Mouse (Mus musculus) left cerebral cortex, adult 11 months (tissue): ENCODE measurements around the gene Ankrd63.

Source experiments
- DNase-seq: peaks from one replicate; pipeline ENCODE4 v3.0.0; 2022; ENCODE audit warnings: low spot score

Ankrd63 gene

DNA sequence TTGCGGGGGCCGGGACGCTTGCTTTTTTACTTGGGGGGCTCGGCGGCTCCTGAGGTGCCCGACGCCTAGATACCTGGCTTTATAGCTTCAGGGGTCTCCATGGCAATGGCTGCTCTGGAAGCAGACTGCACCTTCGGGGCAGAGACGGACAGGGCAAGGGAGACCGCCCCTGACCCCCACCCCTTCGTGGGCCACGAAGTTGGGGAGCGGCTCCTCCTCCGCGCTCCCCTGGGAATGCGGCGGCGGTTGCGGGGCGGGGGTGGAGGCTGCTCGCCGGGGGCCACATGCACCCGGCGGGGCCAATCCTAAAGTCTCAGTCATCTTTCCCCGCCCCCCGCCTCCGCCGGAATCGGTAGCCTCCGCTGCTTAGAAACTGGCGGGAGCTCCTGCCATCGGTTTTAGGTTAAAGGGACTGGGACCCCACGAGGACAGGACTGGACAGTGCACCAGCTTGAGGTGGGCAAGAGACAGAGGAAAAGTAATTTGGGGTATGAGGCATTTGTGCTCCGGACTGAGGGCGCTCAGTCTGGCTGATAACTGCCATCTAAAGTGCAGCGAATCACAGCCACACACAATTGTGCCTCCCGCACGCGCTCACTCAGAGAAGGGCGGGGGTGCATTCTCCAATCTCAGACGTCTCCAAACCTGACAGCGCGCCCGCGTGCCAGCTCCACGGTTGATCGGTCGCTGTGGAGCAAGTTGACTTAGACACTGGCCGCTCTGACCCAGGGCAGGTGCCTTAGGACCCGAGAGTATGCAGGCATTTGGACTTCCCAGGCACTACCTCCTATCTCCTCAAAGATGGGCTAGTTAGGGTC is at the start of gene Ankrd63:
Gene Ankrd63, minus strand, starts transcription at position 51 of the 818 bp plus-strand sequence.
- no peak for DNase-seq

DNA sequence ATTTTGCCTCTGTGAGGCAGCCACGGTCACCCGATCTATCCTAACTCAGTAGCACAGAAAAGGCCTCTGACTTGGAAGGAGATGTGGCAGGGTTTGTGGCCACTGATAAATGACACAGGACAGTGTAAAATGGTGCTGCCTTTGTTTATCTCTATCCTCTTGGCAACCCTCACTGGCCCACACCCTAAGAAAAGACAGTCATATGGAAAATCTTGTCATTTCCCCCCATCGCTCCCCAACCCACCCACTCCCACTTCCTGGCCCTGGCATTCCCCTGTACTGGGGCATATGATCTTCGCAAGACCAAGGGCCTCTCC is 49.0 kb upstream of the Ankrd63 start:
- no peak for DNase-seq

DNA sequence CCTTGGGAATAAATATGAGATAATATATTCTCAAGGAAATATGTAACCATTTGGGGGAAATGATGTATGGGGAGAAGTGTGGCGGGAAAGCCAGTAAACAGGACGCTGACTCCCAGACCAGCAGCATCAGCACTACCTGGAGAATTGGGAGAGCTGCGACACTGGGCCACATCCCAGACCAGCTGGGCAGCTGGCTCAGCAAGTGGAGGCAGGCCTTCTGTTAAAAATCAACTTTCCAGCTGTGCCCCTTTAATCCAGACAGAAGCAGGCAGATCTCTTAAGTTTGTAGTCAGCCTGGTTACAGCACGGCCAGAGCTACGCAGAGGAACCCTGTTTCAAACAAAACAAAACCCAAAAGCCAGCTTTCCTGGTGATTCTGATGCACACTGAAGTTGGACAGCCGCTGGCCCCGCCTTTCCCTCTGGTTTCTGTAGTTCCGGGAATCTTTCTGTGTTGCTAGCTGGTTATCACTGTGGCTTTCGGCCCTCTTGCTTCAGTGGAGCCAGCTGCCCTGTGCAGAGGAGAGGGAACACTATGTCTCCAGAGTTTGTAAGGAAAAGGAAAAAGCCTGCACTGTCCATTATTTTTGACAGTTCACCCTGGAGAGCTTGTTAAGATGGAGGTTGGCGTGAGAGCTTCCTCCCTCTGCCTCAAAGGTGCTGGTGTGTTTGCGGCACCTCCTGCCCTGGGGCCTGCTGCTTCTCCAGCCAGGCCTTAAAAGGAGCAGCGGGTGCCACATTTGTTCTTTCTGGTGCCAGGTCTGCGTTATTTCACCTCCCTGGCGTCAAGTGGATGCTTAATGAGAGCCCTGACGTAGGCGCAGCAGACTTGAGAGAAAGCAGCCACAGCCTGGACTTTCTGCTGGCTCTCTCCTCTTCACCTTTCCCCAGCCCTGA is 48.4 kb upstream of the Ankrd63 start:
- no peak for DNase-seq

DNA sequence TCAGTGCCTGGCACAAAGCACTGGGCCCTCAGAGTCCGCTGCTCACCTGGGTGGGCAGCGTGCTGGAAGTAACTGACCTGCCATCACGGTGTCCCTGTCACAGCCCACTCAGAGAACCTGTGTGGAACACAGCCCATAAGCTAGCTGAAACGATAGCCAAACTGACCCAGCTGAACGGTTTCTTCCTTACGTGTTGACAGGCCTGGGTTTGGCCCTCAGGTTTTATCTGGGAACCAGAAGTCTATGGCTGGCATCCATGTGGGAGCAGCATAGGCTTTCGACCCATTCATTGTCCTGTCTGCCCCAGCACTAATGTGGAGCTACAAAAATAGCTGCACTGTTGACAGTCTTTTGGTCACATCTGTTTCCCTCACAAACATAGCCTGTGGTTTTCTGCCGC is 46.7 kb upstream of the Ankrd63 start:
- no peak for DNase-seq

DNA sequence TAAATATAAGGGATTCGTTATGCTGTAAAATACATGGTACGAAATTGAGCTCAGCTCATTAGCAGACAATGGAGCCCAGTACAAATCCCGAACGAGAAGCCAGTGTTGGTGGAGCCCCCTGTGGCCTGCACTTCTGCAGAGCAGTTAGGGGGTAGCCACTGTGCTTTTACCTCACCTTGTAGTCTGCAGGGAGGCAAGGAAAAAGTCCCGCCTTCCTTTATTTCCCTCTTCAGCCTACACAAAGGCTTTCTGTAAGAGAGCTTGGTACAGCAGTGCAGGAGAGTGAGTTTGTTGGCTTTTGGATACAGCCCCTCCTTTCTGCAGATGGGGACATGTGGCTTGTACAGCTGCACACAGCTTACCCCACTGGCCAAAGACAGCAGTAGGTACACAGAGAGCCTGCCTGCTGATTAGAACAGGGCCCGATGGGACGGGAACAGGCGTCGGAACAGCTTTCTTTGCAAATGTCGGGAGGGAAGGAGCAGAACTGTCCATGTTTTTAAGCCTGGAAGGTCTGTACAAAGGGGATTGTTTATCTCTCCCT is 45.6 kb upstream of the Ankrd63 start:
- DNase-seq, result no peak

DNA sequence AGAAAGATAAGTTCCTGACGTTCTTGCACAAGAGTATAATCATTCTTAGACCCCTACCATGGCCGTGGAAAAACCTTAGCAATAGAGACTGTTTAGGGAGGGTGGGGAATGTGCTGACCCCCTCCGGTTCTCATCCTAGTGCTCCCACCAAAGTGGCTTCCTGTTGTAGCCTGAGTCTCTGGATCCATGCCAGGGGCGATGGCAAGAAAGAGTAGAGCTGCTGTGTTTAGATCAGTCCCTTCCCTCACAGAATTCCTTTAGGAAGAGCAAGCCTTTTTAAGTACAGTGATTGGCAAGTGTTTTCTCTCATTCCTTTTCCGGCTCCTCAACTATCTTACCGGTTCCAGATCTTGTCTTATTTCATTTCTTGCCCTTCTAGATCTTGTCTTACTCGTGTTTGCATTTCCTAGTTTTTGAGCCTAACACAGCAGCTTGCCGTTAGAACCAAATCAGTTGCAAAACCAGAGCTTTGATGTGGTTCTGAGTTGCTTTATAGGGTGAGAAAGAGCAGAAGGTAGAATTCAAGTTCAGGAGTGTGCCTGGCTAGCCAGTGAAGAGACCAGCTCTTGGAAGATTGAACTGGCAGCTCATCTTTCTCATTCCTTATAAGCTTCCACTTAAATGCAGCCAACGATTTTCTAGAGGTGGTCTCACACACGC is 43.7 kb upstream of the Ankrd63 start:
- no peak for DNase-seq

DNA sequence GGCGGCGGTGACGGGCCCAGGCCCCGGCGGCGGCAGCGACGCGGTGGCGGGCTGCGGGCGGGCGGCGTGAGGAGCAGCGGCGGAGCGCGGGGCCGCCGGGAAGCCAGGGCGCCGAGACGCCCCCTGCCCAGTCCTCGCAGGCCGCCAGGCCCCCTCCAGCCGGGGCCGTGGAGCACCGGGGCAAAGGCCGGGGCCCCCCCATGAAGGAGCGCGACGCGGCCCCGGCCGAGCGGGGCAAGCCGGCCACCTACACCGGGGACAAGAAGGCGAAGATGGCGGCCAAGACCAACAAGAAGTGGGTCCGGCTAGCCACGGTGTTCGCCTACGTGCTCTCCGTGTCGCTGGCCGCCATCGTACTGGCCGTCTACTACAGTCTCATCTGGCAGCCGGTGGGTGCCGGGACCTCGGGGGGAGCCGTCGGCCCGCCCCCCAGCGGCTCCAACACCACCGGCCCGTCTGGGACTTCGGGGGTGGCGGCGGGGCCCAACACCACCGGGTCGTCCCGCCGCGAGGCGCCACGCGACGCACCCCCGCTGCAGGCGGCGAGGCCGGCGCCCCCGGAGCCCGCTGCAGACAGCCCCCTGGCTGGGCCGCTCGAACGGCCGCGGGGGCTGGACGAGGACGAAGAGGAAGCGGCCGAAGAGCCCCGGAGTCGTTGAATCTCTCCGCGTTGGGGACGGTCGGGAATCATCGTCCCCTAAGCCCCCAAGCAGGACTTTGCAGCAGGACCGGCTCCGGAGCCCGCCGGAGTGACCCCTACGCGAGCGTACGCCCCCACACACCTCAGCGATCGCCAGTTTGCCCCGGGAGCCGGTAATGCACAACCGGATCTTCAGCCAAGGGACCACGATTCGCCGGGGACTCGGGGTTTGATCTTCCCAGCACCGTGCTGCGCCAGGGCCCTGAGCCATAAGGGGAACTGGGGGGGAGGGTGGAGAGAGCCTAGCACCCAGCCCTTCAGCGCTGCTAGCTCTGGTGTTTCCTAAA is 42.4 kb upstream of the Ankrd63 start:
- no peak for DNase-seq

DNA sequence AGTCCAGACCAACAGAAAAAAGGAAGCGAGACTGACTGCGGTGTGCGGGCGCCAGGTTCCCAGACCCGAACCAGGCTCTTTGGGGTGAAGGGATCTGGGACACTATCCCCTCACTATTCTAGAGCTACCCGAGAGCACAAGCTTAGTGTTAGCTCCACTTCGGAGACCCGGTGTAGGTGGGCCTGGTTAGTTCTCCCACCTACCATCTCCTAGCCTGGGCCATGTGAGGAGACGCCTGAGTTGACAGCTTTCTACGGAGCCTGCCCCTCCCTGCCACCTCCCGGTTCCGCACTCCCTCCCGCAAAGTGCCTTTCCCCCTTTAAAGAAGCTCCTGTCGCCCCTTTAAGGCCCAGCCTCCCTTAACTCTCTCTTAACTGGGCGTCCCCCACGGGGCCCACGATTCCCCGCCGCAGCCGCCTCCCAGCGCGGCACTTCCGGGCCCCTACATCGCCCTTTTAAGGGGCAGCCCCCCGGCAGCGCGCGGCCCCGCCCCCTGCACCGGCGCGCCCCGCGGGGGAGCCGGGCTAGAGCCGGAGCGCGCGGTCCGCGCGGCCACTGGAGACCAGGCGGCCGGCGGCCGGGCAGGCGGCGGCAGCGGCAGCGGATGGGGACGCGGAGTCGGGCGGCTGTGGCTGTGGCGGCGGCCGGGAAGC is 41.6 kb upstream of the Ankrd63 start, which contains the start of gene Inafm2:
Gene Inafm2, plus strand, starts transcription at position 527 of the 653 bp plus-strand sequence.
- DNase-seq, result peak; percentile 86

DNA sequence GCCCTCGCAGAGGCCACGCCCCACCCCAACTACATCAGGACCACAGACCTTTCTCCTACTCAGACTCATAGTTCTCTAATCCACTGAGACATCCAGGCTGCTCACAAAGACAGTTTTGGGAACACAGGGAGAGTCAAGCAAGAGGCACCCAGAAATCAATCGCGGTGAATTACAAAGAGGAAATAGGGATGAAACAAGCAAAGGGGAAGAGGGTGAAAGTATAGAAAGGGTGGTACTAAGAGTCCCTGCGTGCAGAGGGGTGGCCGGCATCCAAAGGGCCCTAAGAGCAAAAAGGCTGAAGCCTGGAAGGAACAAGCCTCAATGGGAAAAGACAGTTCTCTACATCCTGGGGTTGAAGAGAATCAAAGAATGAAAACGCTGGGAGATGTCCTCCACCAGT is 40.9 kb upstream of the Ankrd63 start:
- DNase-seq, result no peak

DNA sequence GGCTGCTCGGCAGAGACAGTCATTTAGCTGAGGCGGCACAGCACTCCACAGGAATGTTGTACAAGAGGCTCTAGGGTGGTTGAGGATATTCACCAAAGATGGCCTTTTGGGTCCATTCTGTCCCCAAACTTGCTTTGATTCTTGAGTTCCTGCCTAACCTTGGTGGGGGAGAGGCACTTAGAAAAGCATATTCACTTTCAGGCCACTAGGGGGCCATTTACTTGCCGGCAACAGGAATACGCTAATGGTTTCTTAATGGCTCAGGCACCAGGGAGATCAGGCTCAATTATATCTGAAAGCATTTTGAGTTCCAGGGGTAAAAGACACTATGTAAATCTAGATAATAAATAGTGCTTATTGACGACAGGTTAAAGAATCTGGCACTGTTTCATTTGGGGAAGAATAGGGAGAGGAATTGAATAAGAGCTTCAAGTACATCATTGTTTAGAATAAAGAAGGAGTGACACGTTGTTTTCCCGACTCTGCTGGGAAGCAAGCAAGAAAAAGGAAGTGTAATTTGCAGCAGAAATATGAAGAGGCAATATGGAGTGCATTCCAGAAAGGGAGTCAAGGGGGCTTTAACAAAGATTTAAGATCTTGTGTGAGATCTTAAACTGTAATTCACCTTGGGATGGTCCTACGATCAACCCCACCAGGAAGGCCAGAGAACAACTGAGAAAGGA is 39.6 kb upstream of the Ankrd63 start:
- DNase-seq, result no peak

DNA sequence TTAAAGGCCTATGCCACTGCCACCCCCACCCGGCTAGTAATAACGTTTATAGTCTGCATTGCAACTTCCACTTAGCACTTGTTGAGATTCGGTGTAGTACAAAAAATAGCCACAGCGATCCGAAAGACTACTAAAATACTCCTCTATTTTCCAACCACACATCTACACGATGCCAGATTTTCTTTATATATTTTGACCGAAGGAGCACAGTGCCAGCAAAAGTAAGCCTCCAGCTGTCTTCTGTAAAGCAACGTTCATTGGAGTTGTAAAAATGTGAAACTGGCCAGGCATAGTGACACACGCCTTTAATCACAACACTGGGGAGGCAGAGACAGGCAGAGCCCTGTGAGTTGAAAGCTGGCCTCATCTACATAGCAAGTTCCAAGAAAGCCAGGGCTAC is 37.4 kb upstream of the Ankrd63 start:
- no peak for DNase-seq

DNA sequence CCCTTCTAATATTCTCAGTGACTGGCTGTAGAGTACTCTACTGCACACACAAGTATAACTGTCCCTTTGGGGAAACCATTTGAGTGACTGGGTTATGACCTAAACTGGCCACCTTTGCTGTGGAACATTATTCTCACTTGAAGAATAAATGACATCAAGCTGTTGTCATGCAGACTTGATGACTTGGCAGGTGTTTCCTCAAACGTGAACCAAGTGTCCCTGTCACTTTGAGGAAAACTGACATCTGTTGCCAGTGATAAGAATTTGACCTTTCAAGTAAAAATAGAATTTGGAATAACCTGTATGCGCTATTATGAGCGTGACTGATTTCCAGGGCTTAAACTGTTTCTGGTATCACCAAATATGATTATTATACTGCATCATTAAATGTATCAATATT is 36.6 kb upstream of the Ankrd63 start:
- no peak for DNase-seq

DNA sequence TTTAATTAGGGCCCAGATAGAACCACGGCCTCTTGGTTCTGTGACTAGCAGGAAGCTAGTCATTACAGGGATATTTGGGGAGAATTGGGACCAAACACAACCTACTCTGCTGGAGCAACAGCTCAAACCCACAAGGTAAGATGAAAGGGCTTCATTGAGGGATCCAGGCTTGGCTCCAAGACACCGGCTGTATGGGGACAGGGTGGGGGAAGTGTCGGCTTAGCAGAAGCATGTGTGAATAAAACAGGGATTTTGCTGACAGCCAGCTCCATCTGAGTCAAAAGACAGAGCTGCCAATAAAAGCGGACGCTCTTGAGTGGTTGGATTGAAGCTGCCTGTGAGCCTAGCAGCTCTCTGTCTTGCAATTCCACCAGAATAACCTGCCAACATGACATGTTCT is 29.6 kb upstream of the Ankrd63 start:
- no peak for DNase-seq

DNA sequence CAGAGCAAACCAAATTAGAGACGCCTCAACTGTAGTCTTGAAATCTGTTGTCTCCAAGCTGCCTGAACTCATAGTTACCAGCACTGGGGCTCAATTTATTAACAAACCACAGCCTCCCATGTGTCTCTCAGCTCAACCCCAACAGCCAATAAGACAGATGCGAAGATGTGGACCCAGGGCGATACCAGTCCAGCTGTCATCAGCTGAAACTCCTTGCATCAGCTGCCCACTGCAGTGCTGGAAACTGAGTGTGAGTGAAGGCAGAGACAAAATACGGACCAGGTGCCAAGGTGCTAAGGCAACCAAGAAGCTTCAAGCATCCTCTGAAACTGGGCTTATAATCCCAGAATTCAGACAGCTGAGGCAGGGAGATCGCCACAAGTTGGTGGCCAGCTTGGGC is 28.2 kb upstream of the Ankrd63 start:
- no peak for DNase-seq

DNA sequence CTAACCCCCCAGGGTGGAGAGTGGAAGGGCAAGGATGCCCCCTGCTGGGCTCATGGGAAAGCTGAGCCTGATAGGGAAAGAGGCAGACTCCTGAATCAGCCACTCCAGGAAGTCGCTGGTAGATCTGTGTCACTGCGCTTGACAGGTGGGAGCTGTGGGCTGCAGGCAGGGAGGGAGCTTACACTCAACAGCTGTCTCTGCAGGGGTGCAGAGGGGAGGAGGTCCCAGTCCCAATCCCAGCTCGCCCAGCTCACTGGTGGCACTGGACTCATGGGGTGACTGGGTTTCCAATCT is 26.8 kb upstream of the Ankrd63 start:
- no peak for DNase-seq

DNA sequence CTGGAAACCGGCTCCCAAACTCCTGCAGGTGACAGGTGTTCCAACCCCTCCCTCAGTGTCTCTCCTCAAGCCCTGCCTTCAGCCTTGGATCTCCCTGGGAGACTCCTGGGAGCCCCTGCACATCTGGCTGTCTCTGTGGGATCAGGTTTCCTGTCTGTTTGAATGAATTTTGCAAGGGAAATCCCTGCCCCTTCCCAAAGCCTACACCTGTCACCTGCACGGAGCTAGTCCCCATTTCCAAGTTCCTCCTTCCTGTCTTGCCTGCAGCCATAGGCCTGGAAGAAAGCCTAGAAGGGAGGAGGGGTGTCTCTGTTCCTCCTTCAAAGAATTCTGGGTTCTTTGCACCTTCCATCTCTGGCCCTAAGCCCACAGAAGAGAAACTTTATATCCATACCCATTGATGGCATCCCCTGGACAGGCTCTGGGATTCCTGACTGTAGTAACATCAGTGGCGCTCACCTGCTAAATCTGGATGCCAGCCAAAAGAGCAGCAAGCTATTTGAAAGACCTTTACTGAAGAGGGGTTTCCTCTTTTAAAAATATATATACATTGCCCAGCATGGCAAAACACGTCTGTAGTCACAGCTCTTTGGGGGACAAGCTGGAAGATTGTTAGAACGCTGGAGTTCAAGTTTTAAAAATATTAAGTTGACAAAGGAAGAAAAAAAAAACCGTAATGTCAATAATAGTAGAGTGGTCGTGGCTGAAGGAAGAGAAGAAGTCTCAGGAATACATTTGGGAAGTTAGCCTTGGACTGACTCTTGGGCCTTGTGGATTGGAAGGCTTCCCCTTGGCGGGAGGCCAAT is 26.3 kb upstream of the Ankrd63 start:
- no peak for DNase-seq

DNA sequence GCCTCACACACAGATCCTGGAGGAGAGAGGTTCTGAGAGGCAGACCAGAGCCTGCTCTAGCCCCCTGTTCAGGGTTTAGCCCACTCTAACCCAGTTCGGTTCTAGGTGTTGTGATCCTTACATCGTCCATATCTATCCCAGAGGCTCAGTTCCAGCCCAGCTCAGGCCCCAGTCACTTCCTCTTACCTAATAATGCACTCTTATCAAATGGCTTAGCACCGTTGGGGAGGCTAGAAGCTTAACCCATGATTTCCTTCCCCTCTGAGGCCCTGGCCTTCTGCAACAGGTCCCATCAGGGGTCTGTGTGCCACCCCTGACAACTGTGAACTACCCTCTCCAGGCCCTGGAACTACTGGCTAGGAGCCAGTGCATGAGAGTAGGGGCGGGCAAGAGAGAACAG is 25.4 kb upstream of the Ankrd63 start:
- no peak for DNase-seq

DNA sequence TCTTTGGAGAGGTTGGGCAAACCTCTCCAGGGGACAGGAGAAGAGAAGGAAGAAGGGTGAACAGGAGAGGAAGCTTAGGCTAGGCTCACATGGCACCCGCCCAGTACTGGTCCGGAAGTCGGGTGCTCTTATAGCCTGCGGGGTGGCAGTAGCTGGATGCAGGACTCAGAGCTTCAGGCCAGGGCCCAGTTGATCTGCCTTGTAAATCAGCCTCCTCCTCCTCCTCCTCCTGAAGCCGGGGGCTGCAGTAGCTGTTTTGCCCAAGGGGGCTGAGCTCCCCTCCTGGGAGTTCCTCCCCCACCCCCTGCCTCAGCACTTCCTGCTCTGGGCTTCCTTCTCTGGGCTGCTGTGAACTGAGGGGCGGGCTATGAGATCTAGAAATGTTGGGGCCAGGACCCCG is 24.6 kb upstream of the Ankrd63 start, which contains the start of gene Plcb2:
Gene Plcb2, minus strand, starts transcription at position 102 of the 400 bp plus-strand sequence.
- DNase-seq, result no peak

DNA sequence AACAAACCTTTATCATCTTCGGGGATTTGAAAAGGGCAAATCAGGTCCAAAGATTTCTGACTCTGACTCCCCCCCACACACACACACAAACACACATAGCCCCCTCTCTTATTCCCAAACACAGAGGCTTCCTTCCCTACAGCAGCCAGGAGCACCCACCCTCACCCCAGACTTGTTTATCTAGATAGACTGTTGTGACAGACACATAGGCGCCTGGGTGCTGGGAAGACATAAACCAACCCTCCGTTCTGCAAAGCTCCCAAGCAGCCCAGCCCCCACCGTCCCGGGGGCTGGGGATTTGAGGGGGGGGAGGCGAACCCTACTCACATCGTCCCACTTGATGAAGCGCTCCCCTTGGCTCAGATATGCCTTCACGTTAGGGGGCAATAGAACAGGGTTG is 24.1 kb upstream of the Ankrd63 start:
- DNase-seq, result no peak
